26 mouse cellular contexts compared by ENCODE assay signal in genomic region chr6:78245010-78245409, GRCm38 (mm10).
A peak's percentile ranks its signal among the peaks of the same experiment; 100 is the strongest.
DNase-seq lines count a peak whose midpoint lies in the region; ATAC-seq and TF ChIP-seq lines count a peak whose summit lies in the region.
"Had no signal": no experiment of that assay in that cellular context is flagged by ENCODE, and none has a peak within 500 bp of the region (broad histone marks: within the 10 kb centered on the region; RNA-seq: fewer than 3 reads in every experiment).

No protein-coding gene starts in this region.

- H3K27ac ChIP-seq in hindbrain, postnatal 0 days: no peak overlapping the region
- no peak overlapping the region for H3K27ac ChIP-seq in hindbrain, embryonic 12.5 days
- H3K27ac ChIP-seq in forebrain, embryonic 13.5 days: peak overlapping the region; percentile 16; the same call in 1 of the 2 replicates
- no peak overlapping the region for H3K27ac ChIP-seq in midbrain, embryonic 14.5 days (replicated peaks; ENCODE audit: low read depth, low read length)
- H3K27ac ChIP-seq in stomach, postnatal 0 days (replicated peaks): no peak overlapping the region
- H3K27ac ChIP-seq: embryonic facial prominence, embryonic 15.5 days; kidney, embryonic 15.5 days; limb, embryonic 15.5 days; liver, embryonic 14.5 days; lung, embryonic 15.5 days; neural tube, embryonic 13.5 days had no signal

- no peaks in the 10 kb centered on the region for H3K36me3 ChIP-seq in hindbrain, postnatal 0 days (ENCODE audit: insufficient read depth, low read length)
- H3K36me3 ChIP-seq in hindbrain, embryonic 12.5 days: no peaks in the 10 kb centered on the region
- H3K36me3 ChIP-seq in forebrain, embryonic 13.5 days (ENCODE audit: poor library complexity, severe bottlenecking): no peaks in the 10 kb centered on the region
- H3K36me3 ChIP-seq in midbrain, embryonic 14.5 days (ENCODE audit: control insufficient read depth, insufficient read depth, low read length): no peaks in the 10 kb centered on the region
- no peaks in the 10 kb centered on the region for H3K36me3 ChIP-seq in stomach, postnatal 0 days (ENCODE audit: control insufficient read depth, insufficient read depth, low read length)
- H3K36me3 ChIP-seq: embryonic facial prominence, embryonic 15.5 days; kidney, embryonic 15.5 days; limb, embryonic 15.5 days; lung, embryonic 15.5 days; neural tube, embryonic 13.5 days had no signal

- TF ChIP-seq CTCF in hindbrain, postnatal 0 days (IDR thresholded peaks at IDR 0.05; ENCODE audit: low read depth): no peak
- TF ChIP-seq CTCF in stomach, postnatal 0 days (IDR thresholded peaks at IDR 0.05; ENCODE audit: low read depth): no peak

- no peak overlapping the region for H3K4me3 ChIP-seq in hindbrain, postnatal 0 days (ENCODE audit: low read length)
- no peak overlapping the region for H3K4me3 ChIP-seq in hindbrain, embryonic 12.5 days
- no peak overlapping the region for H3K4me3 ChIP-seq in forebrain, embryonic 13.5 days
- no peak overlapping the region for H3K4me3 ChIP-seq in midbrain, embryonic 14.5 days (replicated peaks; ENCODE audit: low read depth, low read length)
- no peak overlapping the region for H3K4me3 ChIP-seq in stomach, postnatal 0 days (ENCODE audit: low read depth, low read length)
- H3K4me3 ChIP-seq: embryonic facial prominence, embryonic 15.5 days; kidney, embryonic 15.5 days; limb, embryonic 15.5 days; lung, embryonic 15.5 days; megakaryocyte, embryonic 14.5 days; neural tube, embryonic 13.5 days had no signal

- H3K4me1 ChIP-seq in hindbrain, postnatal 0 days (ENCODE audit: insufficient read depth, low read length): no peaks in the 10 kb centered on the region
- H3K4me1 ChIP-seq in hindbrain, embryonic 12.5 days: no peaks in the 10 kb centered on the region
- H3K4me1 ChIP-seq in forebrain, embryonic 13.5 days: peaks cover 5% of the 10 kb centered on the region; the same call in 1 of the 2 replicates
- H3K4me1 ChIP-seq in midbrain, embryonic 14.5 days (ENCODE audit: control insufficient read depth, insufficient read depth, low read length): no peaks in the 10 kb centered on the region
- H3K4me1 ChIP-seq in stomach, postnatal 0 days (replicated peaks; ENCODE audit: control insufficient read depth, insufficient read depth): no peaks in the 10 kb centered on the region
- H3K4me1 ChIP-seq: embryonic facial prominence, embryonic 15.5 days; kidney, embryonic 15.5 days; limb, embryonic 15.5 days; lung, embryonic 15.5 days; megakaryocyte, embryonic 14.5 days; neural tube, embryonic 13.5 days had no signal

- no peaks in the 10 kb centered on the region for H3K27me3 ChIP-seq in hindbrain, postnatal 0 days (ENCODE audit: insufficient read depth, low read length)
- no peaks in the 10 kb centered on the region for H3K27me3 ChIP-seq in hindbrain, embryonic 12.5 days
- no peaks in the 10 kb centered on the region for H3K27me3 ChIP-seq in forebrain, embryonic 13.5 days
- no peaks in the 10 kb centered on the region for H3K27me3 ChIP-seq in midbrain, embryonic 14.5 days (ENCODE audit: control insufficient read depth, insufficient read depth, low read length)
- H3K27me3 ChIP-seq in stomach, postnatal 0 days (ENCODE audit: control insufficient read depth, insufficient read depth, low read length): no peaks in the 10 kb centered on the region
- H3K27me3 ChIP-seq: embryonic facial prominence, embryonic 15.5 days; kidney, embryonic 15.5 days; limb, embryonic 15.5 days; lung, embryonic 15.5 days; megakaryocyte, embryonic 14.5 days; neural tube, embryonic 13.5 days had no signal

- ATAC-seq in hindbrain, postnatal 0 days: no peak
- no peak for ATAC-seq in hindbrain, embryonic 12.5 days (ENCODE audit: low FRiP score)
- ATAC-seq in forebrain, embryonic 13.5 days: peak; percentile 90
- peak; percentile 69 for ATAC-seq in midbrain, embryonic 14.5 days (ENCODE audit: low FRiP score, low TSS enrichment)
- ATAC-seq in stomach, postnatal 0 days (ENCODE audit: low FRiP score, low TSS enrichment): no peak
- ATAC-seq: intestine, postnatal 0 days had no signal

- peak; percentile 5 for DNase-seq in hindbrain, postnatal 0 days (ENCODE audit: low spot score)
- DNase-seq in brain, adult 2 months (ENCODE audit: low read depth, low spot score): peak; percentile 4
- DNase-seq in midbrain, embryonic 14.5 days: peak; percentile 64
- no peak for DNase-seq in kidney, adult 18-20 months
- no peak for DNase-seq in stomach, postnatal 0 days (ENCODE audit: low spot score)
- DNase-seq: adrenal gland, postnatal 14 days; B cell, adult 2 months; cerebellum, adult 9-10 months; gastrocnemius, postnatal 14 days; heart, adult 11 months; kidney, postnatal 36 days; layer of hippocampus, adult 9-11 months; left cerebral cortex, postnatal 4 days; lung, postnatal 36 days; thymus, postnatal 14 days had no signal

- no peak for TF ChIP-seq EP300 in stomach, postnatal 0 days (optimal IDR thresholded peaks at IDR 0.05)

- no peaks in the 10 kb centered on the region for H3K9me3 ChIP-seq in hindbrain, postnatal 0 days (ENCODE audit: low read length)
- H3K9me3 ChIP-seq in hindbrain, embryonic 12.5 days (replicated peaks): no peaks in the 10 kb centered on the region
- no peaks in the 10 kb centered on the region for H3K9me3 ChIP-seq in forebrain, embryonic 13.5 days (replicated peaks)
- no peaks in the 10 kb centered on the region for H3K9me3 ChIP-seq in midbrain, embryonic 14.5 days (ENCODE audit: control insufficient read depth, low read length)
- no peaks in the 10 kb centered on the region for H3K9me3 ChIP-seq in stomach, postnatal 0 days (ENCODE audit: control insufficient read depth, low read length)
- H3K9me3 ChIP-seq: embryonic facial prominence, embryonic 15.5 days; kidney, embryonic 15.5 days; limb, embryonic 15.5 days; lung, embryonic 15.5 days; megakaryocyte, embryonic 14.5 days; neural tube, embryonic 13.5 days had no signal

- no peak overlapping the region for H3K9ac ChIP-seq in hindbrain, postnatal 0 days (replicated peaks; ENCODE audit: low read length)
- no peak overlapping the region for H3K9ac ChIP-seq in hindbrain, embryonic 12.5 days
- no peak overlapping the region for H3K9ac ChIP-seq in forebrain, embryonic 13.5 days
- no peak overlapping the region for H3K9ac ChIP-seq in midbrain, embryonic 14.5 days (replicated peaks; ENCODE audit: low read length)
- H3K9ac ChIP-seq in stomach, postnatal 0 days (ENCODE audit: low read length): no peak overlapping the region
- H3K9ac ChIP-seq: embryonic facial prominence, embryonic 15.5 days; kidney, embryonic 15.5 days; limb, embryonic 15.5 days; liver, embryonic 14.5 days; lung, embryonic 15.5 days; neural tube, embryonic 13.5 days had no signal

- 67% methylated on average over 1 of the region's 1 CpGs for WGBS in hindbrain, postnatal 0 days
- 91% methylated on average over 1 of the region's 1 CpGs for WGBS in hindbrain, embryonic 12.5 days
- WGBS in forebrain, embryonic 13.5 days: 21% methylated on average over 1 of the region's 1 CpGs
- 14% methylated on average over 1 of the region's 1 CpGs for WGBS in midbrain, embryonic 14.5 days
- 84% methylated on average over 1 of the region's 1 CpGs for WGBS in stomach, postnatal 0 days

- H3K4me2 ChIP-seq in hindbrain, postnatal 0 days (ENCODE audit: low read depth, low read length): no peak overlapping the region
- no peak overlapping the region for H3K4me2 ChIP-seq in hindbrain, embryonic 12.5 days (replicated peaks)
- H3K4me2 ChIP-seq in forebrain, embryonic 13.5 days: no peak overlapping the region
- H3K4me2 ChIP-seq in midbrain, embryonic 14.5 days (ENCODE audit: low read length): no peak overlapping the region
- no peak overlapping the region for H3K4me2 ChIP-seq in stomach, postnatal 0 days (replicated peaks; ENCODE audit: low read depth)
- H3K4me2 ChIP-seq: embryonic facial prominence, embryonic 15.5 days; heart, embryonic 11.5 days; kidney, embryonic 15.5 days; limb, embryonic 15.5 days; lung, embryonic 15.5 days; neural tube, embryonic 13.5 days had no signal

Comparison
In these comparisons a context has a peak if more than half of its experiments do, and no peak if none do; other contexts are left out.
1. ATAC-seq: peak in forebrain, embryonic 13.5 days (single experiment) and midbrain, embryonic 14.5 days (single experiment); none in hindbrain, postnatal 0 days (single experiment), hindbrain, embryonic 12.5 days (single experiment) and stomach, postnatal 0 days (single experiment).
2. DNase-seq: peak in hindbrain, postnatal 0 days (single experiment), brain, adult 2 months (single experiment) and midbrain, embryonic 14.5 days (single experiment); none in kidney, adult 18-20 months (single experiment) and stomach, postnatal 0 days (single experiment).